Mouse (Mus musculus): ENCODE measurements around the gene Agpat3.

GRCm38 (mm10) chr10:78385520-78385919 is 33.2 kb upstream of the Agpat3 start:
- TF ChIP-seq POLR2AphosphoS2 (IDR thresholded peaks at IDR 0.05; ENCODE audit: low read length) (no peak), CHD1 (IDR thresholded peaks at IDR 0.05; ENCODE audit: low read depth, low read length) (no peak), CTCF (IDR thresholded peaks at IDR 0.05 in 2 of 3, conservative IDR thresholded peaks at IDR 0.05 in 1 of 3; ENCODE audit: control insufficient read depth in 1 of 3, insufficient read depth in 1 of 3, low read depth in 2 of 3, low read length in 3 of 3, poor library complexity in 1 of 3, severe bottlenecking in 1 of 3) (no peak), EP300 (IDR thresholded peaks at IDR 0.05; ENCODE audit: low read depth in 1 of 2, low read length in 2 of 2) (no peak), TBP (IDR thresholded peaks at IDR 0.05; ENCODE audit: low read depth, low read length) (no peak), USF1 (IDR thresholded peaks at IDR 0.05; ENCODE audit: low read depth, low read length) (no peak), ZKSCAN1 (IDR thresholded peaks at IDR 0.05; ENCODE audit: low read depth, low read length) (no peak), GABPA (IDR thresholded peaks at IDR 0.05; ENCODE audit: low read depth, low read length) (no peak), MAX (IDR thresholded peaks at IDR 0.05; ENCODE audit: low read length) (no peak), POLR2AphosphoS5 (IDR thresholded peaks at IDR 0.05; ENCODE audit: borderline replicate concordance, low read depth, low read length) (no peak), POLR2A (IDR thresholded peaks at IDR 0.05; ENCODE audit: control insufficient read depth in 1 of 2, insufficient read depth in 1 of 2, low read depth in 1 of 2, low read length in 2 of 2, poor library complexity in 1 of 2) (no peak), KAT2A (conservative IDR thresholded peaks at IDR 0.05; ENCODE audit: low read depth, low read length) (no peak)

Data from MEL (cell line).